Mouse (Mus musculus): ENCODE results near the gene Ptch1. TPM values are rescaled to one million over a fixed set of nuclear protein-coding genes. Genes with fewer than 3 reads are reported as not detected.
A peak's percentile ranks its signal among the peaks of the same experiment; 100 is the strongest.

Gene Ptch1
- total RNA-seq (2014; rRNA removed) (27.8 and 29.9 TPM in 2 replicates), polyA plus RNA-seq (2015; fragmentation: Nextera tagmentation; extraction: Ambion mirVana) (6.8 and 7.9 TPM in 2 replicates)

GRCm38 (mm10) chr13:63573256-63573835 lies at the start of gene Ptch1:
Gene Ptch1, minus strand, starts transcription at chr13:63573598.
- DNase-seq (ENCODE audit: low spot score) (peak; percentile 77), ATAC-seq (ENCODE audit: low FRiP score) (peak; percentile 55; the same call in 1 of the 2 replicates)
- peaks cover 25% of the 10 kb centered on the region for H3K27me3 ChIP-seq (ENCODE audit: insufficient read depth, low read length)
- peak within 1 kb of the TSS; percentile 97 for H3K4me2 ChIP-seq (ENCODE audit: low read depth, low read length, poor library complexity, severe bottlenecking)
- WGBS = under 1% methylated on average over 41 of the region's 44 CpGs
- TF ChIP-seq CTCF (IDR thresholded peaks at IDR 0.05) = peak; percentile 35; the same call in 1 of the 2 replicates
- H3K4me1 ChIP-seq (ENCODE audit: insufficient read depth, low read length) = peaks cover 3% of the 10 kb centered on the region; the same call in 1 of the 2 replicates
- peak within 1 kb of the TSS; percentile 87 for H3K9ac ChIP-seq (replicated peaks; ENCODE audit: low read length, poor library complexity, severe bottlenecking)
- H3K27ac ChIP-seq (ENCODE audit: low read depth, low read length) = peak within 1 kb of the TSS; percentile 72
- no peaks in the 10 kb centered on the region for H3K9me3 ChIP-seq (ENCODE audit: low read length)
- no peaks in the 10 kb centered on the region for H3K36me3 ChIP-seq (ENCODE audit: insufficient read depth, low read length)
- peak within 1 kb of the TSS; percentile 88 for H3K4me3 ChIP-seq (ENCODE audit: low read depth, low read length)

GRCm38 (mm10) chr13:63621301-63621700 lies 47.9 kb upstream of the Ptch1 start:
- ATAC-seq (ENCODE audit: low FRiP score) (no peak), DNase-seq (ENCODE audit: low spot score) (no peak)
- H3K27ac ChIP-seq (ENCODE audit: low read depth, low read length) = no peak overlapping the region
- WGBS = 78% methylated on average over 3 of the region's 3 CpGs
- no peaks in the 10 kb centered on the region for H3K4me1 ChIP-seq (ENCODE audit: insufficient read depth, low read length)
- no peak for TF ChIP-seq CTCF (IDR thresholded peaks at IDR 0.05)
- no peaks in the 10 kb centered on the region for H3K9me3 ChIP-seq (ENCODE audit: low read length)
- H3K9ac ChIP-seq (replicated peaks; ENCODE audit: low read length, poor library complexity, severe bottlenecking) = no peak overlapping the region
- no peak overlapping the region for H3K4me3 ChIP-seq (ENCODE audit: low read depth, low read length)
- peaks cover 4% of the 10 kb centered on the region; the same call in 1 of the 2 replicates for H3K27me3 ChIP-seq (ENCODE audit: insufficient read depth, low read length)
- no peak overlapping the region for H3K4me2 ChIP-seq (ENCODE audit: low read depth, low read length, poor library complexity, severe bottlenecking)
- no peaks in the 10 kb centered on the region for H3K36me3 ChIP-seq (ENCODE audit: insufficient read depth, low read length)

- H3K4me2 ChIP-seq (ENCODE audit: low read depth, low read length, poor library complexity, severe bottlenecking) = no peak overlapping the region
- no peaks in the 10 kb centered on the region for H3K4me1 ChIP-seq (ENCODE audit: insufficient read depth, low read length)
- no peak overlapping the region for H3K27ac ChIP-seq (ENCODE audit: low read depth, low read length)
- no peak for ATAC-seq (ENCODE audit: low FRiP score)
- WGBS = 69% methylated on average over 2 of the region's 2 CpGs
- H3K27me3 ChIP-seq (ENCODE audit: insufficient read depth, low read length) = peaks cover 7% of the 10 kb centered on the region; the same call in 1 of the 2 replicates
- no peak overlapping the region for H3K4me3 ChIP-seq (ENCODE audit: low read depth, low read length)
- H3K9me3 ChIP-seq (ENCODE audit: low read length) = no peaks in the 10 kb centered on the region
- no peak for DNase-seq (ENCODE audit: low spot score)
- no peaks in the 10 kb centered on the region for H3K36me3 ChIP-seq (ENCODE audit: insufficient read depth, low read length)
- H3K9ac ChIP-seq (replicated peaks; ENCODE audit: low read length, poor library complexity, severe bottlenecking) = no peak overlapping the region
- no peak for TF ChIP-seq CTCF (IDR thresholded peaks at IDR 0.05)
Observed at GRCm38 (mm10) chr13:63613201-63613600, 39.8 kb upstream of the Ptch1 start.

GRCm38 (mm10) chr13:63609734-63610133 lies 36.3 kb upstream of the Ptch1 start:
- Histone ChIP-seq H3K4me1 (ENCODE audit: insufficient read depth, low read length) (no peaks in the 10 kb centered on the region), H3K27ac (ENCODE audit: low read depth, low read length) (no peak overlapping the region), H3K36me3 (ENCODE audit: insufficient read depth, low read length) (no peaks in the 10 kb centered on the region), H3K4me3 (ENCODE audit: low read depth, low read length) (no peak overlapping the region), H3K4me2 (ENCODE audit: low read depth, low read length, poor library complexity, severe bottlenecking) (no peak overlapping the region), H3K9me3 (ENCODE audit: low read length) (no peaks in the 10 kb centered on the region), H3K27me3 (ENCODE audit: insufficient read depth, low read length) (peaks cover 7% of the 10 kb centered on the region; the same call in 1 of the 2 replicates), H3K9ac (replicated peaks; ENCODE audit: low read length, poor library complexity, severe bottlenecking) (no peak overlapping the region)
- ATAC-seq (ENCODE audit: low FRiP score) (no peak), DNase-seq (ENCODE audit: low spot score) (no peak)
- 42% methylated on average over 10 of the region's 10 CpGs for WGBS
- no peak for TF ChIP-seq CTCF (IDR thresholded peaks at IDR 0.05)

- no peak overlapping the region for H3K4me2 ChIP-seq (ENCODE audit: low read depth, low read length, poor library complexity, severe bottlenecking)
- H3K27me3 ChIP-seq (ENCODE audit: insufficient read depth, low read length) = no peaks in the 10 kb centered on the region
- H3K27ac ChIP-seq (ENCODE audit: low read depth, low read length) = no peak overlapping the region
- H3K4me3 ChIP-seq (ENCODE audit: low read depth, low read length) = no peak overlapping the region
- no peaks in the 10 kb centered on the region for H3K9me3 ChIP-seq (ENCODE audit: low read length)
- H3K9ac ChIP-seq (replicated peaks; ENCODE audit: low read length, poor library complexity, severe bottlenecking) = no peak overlapping the region
- ATAC-seq (ENCODE audit: low FRiP score) = no peak
- TF ChIP-seq CTCF (IDR thresholded peaks at IDR 0.05) = no peak
- no peaks in the 10 kb centered on the region for H3K36me3 ChIP-seq (ENCODE audit: insufficient read depth, low read length)
- H3K4me1 ChIP-seq (ENCODE audit: insufficient read depth, low read length) = no peaks in the 10 kb centered on the region
- DNase-seq (ENCODE audit: low spot score) = peak; percentile 53
- 38% methylated on average over 3 of the region's 3 CpGs for WGBS
Observed at GRCm38 (mm10) chr13:63597593-63597992, 24.2 kb upstream of the Ptch1 start.

GRCm38 (mm10) chr13:63595869-63596268 lies 22.5 kb upstream of the Ptch1 start:
- Histone ChIP-seq H3K27me3 (ENCODE audit: insufficient read depth, low read length) (no peaks in the 10 kb centered on the region), H3K27ac (ENCODE audit: low read depth, low read length) (no peak overlapping the region), H3K4me2 (ENCODE audit: low read depth, low read length, poor library complexity, severe bottlenecking) (no peak overlapping the region), H3K9ac (replicated peaks; ENCODE audit: low read length, poor library complexity, severe bottlenecking) (no peak overlapping the region), H3K9me3 (ENCODE audit: low read length) (no peaks in the 10 kb centered on the region), H3K36me3 (ENCODE audit: insufficient read depth, low read length) (no peaks in the 10 kb centered on the region), H3K4me3 (ENCODE audit: low read depth, low read length) (no peak overlapping the region), H3K4me1 (ENCODE audit: insufficient read depth, low read length) (no peaks in the 10 kb centered on the region)
- no peak for TF ChIP-seq CTCF (IDR thresholded peaks at IDR 0.05)
- no peak for DNase-seq (ENCODE audit: low spot score)
- 67% methylated on average over 7 of the region's 7 CpGs for WGBS
- ATAC-seq (ENCODE audit: low FRiP score) = no peak
